Mouse (Mus musculus): ENCODE measurements around the gene Lamtor1. TPM values are rescaled to one million over a fixed set of nuclear protein-coding genes. Genes with fewer than 3 reads are reported as not detected.

Lamtor1 gene
- polyA plus RNA-seq, 1 experiment from 2014 or later: 144 TPM

GRCm38 (mm10) chr7:101888460-101888859 is 17.2 kb upstream of the Lamtor1 start:
- WGBS: 82% methylated on average over 4 of the region's 4 CpGs
- ATAC-seq: no peak
- H3K27me3 ChIP-seq (ENCODE audit: control insufficient read depth, insufficient read depth, low read depth, low read length): no peaks in the 10 kb centered on the region
- H3K36me3 ChIP-seq (ENCODE audit: control insufficient read depth, insufficient read depth, low read length): no peaks in the 10 kb centered on the region
- H3K9me3 ChIP-seq (replicated peaks; ENCODE audit: control insufficient read depth, low read length, poor library complexity, severe bottlenecking): no peaks in the 10 kb centered on the region
- H3K27ac ChIP-seq (ENCODE audit: low read length): no peak overlapping the region
- no peak overlapping the region for H3K9ac ChIP-seq (ENCODE audit: low read depth, low read length)
- H3K4me2 ChIP-seq (ENCODE audit: low read length): no peak overlapping the region
- H3K4me1 ChIP-seq (ENCODE audit: control insufficient read depth, insufficient read depth, low read length): no peaks in the 10 kb centered on the region
- no peak overlapping the region for H3K4me3 ChIP-seq (ENCODE audit: low read depth, low read length)

GRCm38 (mm10) chr7:101895695-101896094 is 10.0 kb upstream of the Lamtor1 start:
- Histone ChIP-seq H3K4me1 (ENCODE audit: control insufficient read depth, insufficient read depth, low read length) (peaks cover 10% of the 10 kb centered on the region; the same call in 1 of the 2 replicates), H3K27me3 (ENCODE audit: control insufficient read depth, insufficient read depth, low read depth, low read length) (no peaks in the 10 kb centered on the region), H3K27ac (ENCODE audit: low read length) (peak overlapping the region; percentile 90), H3K36me3 (ENCODE audit: control insufficient read depth, insufficient read depth, low read length) (no peaks in the 10 kb centered on the region), H3K9ac (ENCODE audit: low read depth, low read length) (peak overlapping the region; percentile 72), H3K4me2 (ENCODE audit: low read length) (peak overlapping the region; percentile 45), H3K9me3 (replicated peaks; ENCODE audit: control insufficient read depth, low read length, poor library complexity, severe bottlenecking) (no peaks in the 10 kb centered on the region), H3K4me3 (ENCODE audit: low read depth, low read length) (peak overlapping the region; percentile 66)
- peak; percentile 4 for ATAC-seq
- 34% methylated on average over 9 of the region's 9 CpGs for WGBS

- Histone ChIP-seq H3K36me3 (ENCODE audit: control insufficient read depth, insufficient read depth, low read length) (no peaks in the 10 kb centered on the region), H3K9me3 (replicated peaks; ENCODE audit: control insufficient read depth, low read length, poor library complexity, severe bottlenecking) (no peaks in the 10 kb centered on the region)
- under 1% methylated on average over 57 of the region's 57 CpGs for WGBS
Observed at GRCm38 (mm10) chr7:101896104-101897066, 9.3 kb upstream of the Lamtor1 start.

GRCm38 (mm10) chr7:101900331-101901097 is 5.2 kb upstream of the Lamtor1 start:
- H3K4me1 ChIP-seq (ENCODE audit: control insufficient read depth, insufficient read depth, low read length): peaks cover 10% of the 10 kb centered on the region
- ATAC-seq: no peak
- H3K9me3 ChIP-seq (replicated peaks; ENCODE audit: control insufficient read depth, low read length, poor library complexity, severe bottlenecking): no peaks in the 10 kb centered on the region
- no peak overlapping the region for H3K9ac ChIP-seq (ENCODE audit: low read depth, low read length)
- no peaks in the 10 kb centered on the region for H3K27me3 ChIP-seq (ENCODE audit: control insufficient read depth, insufficient read depth, low read depth, low read length)
- no peak overlapping the region for H3K4me2 ChIP-seq (ENCODE audit: low read length)
- no peak overlapping the region for H3K4me3 ChIP-seq (ENCODE audit: low read depth, low read length)
- 94% methylated on average over 16 of the region's 16 CpGs for WGBS
- H3K36me3 ChIP-seq (ENCODE audit: control insufficient read depth, insufficient read depth, low read length): no peaks in the 10 kb centered on the region
- no peak overlapping the region for H3K27ac ChIP-seq (ENCODE audit: low read length)

More at GRCm38 (mm10) chr7:101896104-101897066, 9.3 kb upstream of the Lamtor1 start:
- Histone ChIP-seq H3K27ac (ENCODE audit: low read length) (peak overlapping the region; percentile 90), H3K27me3 (ENCODE audit: control insufficient read depth, insufficient read depth, low read depth, low read length) (no peaks in the 10 kb centered on the region), H3K4me2 (ENCODE audit: low read length) (peak overlapping the region; percentile 59), H3K4me3 (ENCODE audit: low read depth, low read length) (peak overlapping the region; percentile 66), H3K4me1 (ENCODE audit: control insufficient read depth, insufficient read depth, low read length) (peaks cover 10% of the 10 kb centered on the region; the same call in 1 of the 2 replicates), H3K9ac (ENCODE audit: low read depth, low read length) (peak overlapping the region; percentile 72)
- peak; percentile 99 for ATAC-seq

- Histone ChIP-seq H3K27ac (ENCODE audit: low read length) (no peak overlapping the region), H3K4me3 (ENCODE audit: low read depth, low read length) (no peak overlapping the region), H3K27me3 (ENCODE audit: control insufficient read depth, insufficient read depth, low read depth, low read length) (no peaks in the 10 kb centered on the region), H3K9ac (ENCODE audit: low read depth, low read length) (no peak overlapping the region), H3K9me3 (replicated peaks; ENCODE audit: control insufficient read depth, low read length, poor library complexity, severe bottlenecking) (no peaks in the 10 kb centered on the region), H3K36me3 (ENCODE audit: control insufficient read depth, insufficient read depth, low read length) (no peaks in the 10 kb centered on the region), H3K4me1 (ENCODE audit: control insufficient read depth, insufficient read depth, low read length) (peaks cover 16% of the 10 kb centered on the region), H3K4me2 (ENCODE audit: low read length) (no peak overlapping the region)
- no peak for ATAC-seq
- 95% methylated on average over 10 of the region's 10 CpGs for WGBS
Observed at GRCm38 (mm10) chr7:101901969-101902368, 3.7 kb upstream of the Lamtor1 start.

GRCm38 (mm10) chr7:101902846-101903245 is 2.9 kb upstream of the Lamtor1 start:
- Histone ChIP-seq H3K9me3 (replicated peaks; ENCODE audit: control insufficient read depth, low read length, poor library complexity, severe bottlenecking) (no peaks in the 10 kb centered on the region), H3K36me3 (ENCODE audit: control insufficient read depth, insufficient read depth, low read length) (no peaks in the 10 kb centered on the region), H3K27me3 (ENCODE audit: control insufficient read depth, insufficient read depth, low read depth, low read length) (no peaks in the 10 kb centered on the region), H3K4me3 (ENCODE audit: low read depth, low read length) (no peak overlapping the region), H3K9ac (ENCODE audit: low read depth, low read length) (no peak overlapping the region), H3K4me2 (ENCODE audit: low read length) (no peak overlapping the region), H3K27ac (ENCODE audit: low read length) (no peak overlapping the region), H3K4me1 (ENCODE audit: control insufficient read depth, insufficient read depth, low read length) (peaks cover 16% of the 10 kb centered on the region)
- ATAC-seq: no peak

GRCm38 (mm10) chr7:101906287-101906681 is 580 bp downstream of the Lamtor1 start, which contains the start of gene Tomt:
Gene Tomt (minus strand): TSS chr7:101906359.
- H3K27ac ChIP-seq (ENCODE audit: low read length): peak within 1 kb of the TSS; percentile 97
- WGBS: 28% methylated on average over 11 of the region's 11 CpGs
- H3K36me3 ChIP-seq (ENCODE audit: control insufficient read depth, insufficient read depth, low read length): peaks cover 8% of the 10 kb centered on the region; the same call in 1 of the 2 replicates
- peak within 1 kb of the TSS; percentile 60 for H3K4me2 ChIP-seq (ENCODE audit: low read length)
- peaks cover 19% of the 10 kb centered on the region for H3K4me1 ChIP-seq (ENCODE audit: control insufficient read depth, insufficient read depth, low read length)
- H3K9ac ChIP-seq (ENCODE audit: low read depth, low read length): peak within 1 kb of the TSS; percentile 94
- no peaks in the 10 kb centered on the region for H3K9me3 ChIP-seq (replicated peaks; ENCODE audit: control insufficient read depth, low read length, poor library complexity, severe bottlenecking)
- H3K4me3 ChIP-seq (ENCODE audit: low read depth, low read length): peak within 1 kb of the TSS; percentile 92
- H3K27me3 ChIP-seq (ENCODE audit: control insufficient read depth, insufficient read depth, low read depth, low read length): no peaks in the 10 kb centered on the region
- ATAC-seq: no peak

GRCm38 (mm10) chr7:101906696-101907095 is 992 bp downstream of the Lamtor1 start:
- WGBS: 90% methylated on average over 8 of the region's 8 CpGs
- no peak overlapping the region for H3K27ac ChIP-seq (ENCODE audit: low read length)
- H3K9me3 ChIP-seq (replicated peaks; ENCODE audit: control insufficient read depth, low read length, poor library complexity, severe bottlenecking): no peaks in the 10 kb centered on the region
- H3K27me3 ChIP-seq (ENCODE audit: control insufficient read depth, insufficient read depth, low read depth, low read length): no peaks in the 10 kb centered on the region
- ATAC-seq: no peak
- H3K4me2 ChIP-seq (ENCODE audit: low read length): peak overlapping the region; percentile 60
- peaks cover 19% of the 10 kb centered on the region for H3K4me1 ChIP-seq (ENCODE audit: control insufficient read depth, insufficient read depth, low read length)
- peaks cover 9% of the 10 kb centered on the region; the same call in 1 of the 2 replicates for H3K36me3 ChIP-seq (ENCODE audit: control insufficient read depth, insufficient read depth, low read length)
- peak overlapping the region; percentile 94; the same call in 1 of the 2 replicates for H3K9ac ChIP-seq (ENCODE audit: low read depth, low read length)
- peak overlapping the region; percentile 92 for H3K4me3 ChIP-seq (ENCODE audit: low read depth, low read length)

All from midbrain, embryonic 16.5 days (tissue).